Mouse (Mus musculus) ES-CJ7 (cell line): ENCODE measurements around the gene Asf1a.
"Not testable (repeated sequence)": the region's sequence is repeated elsewhere in the genome, so short reads cannot be mapped to it uniquely, and the experiment has no call there.

ENCODE experiments used
- DNase-seq: peaks from one replicate; pipeline ENCODE4 v3.0.0; 2011; ENCODE audit warnings: low read depth, low spot score

Asf1a gene

GRCm38 (mm10) chr10:53635246-53635971 lies 38.9 kb downstream of the Asf1a start:
- DNase-seq = no peak

DNA sequence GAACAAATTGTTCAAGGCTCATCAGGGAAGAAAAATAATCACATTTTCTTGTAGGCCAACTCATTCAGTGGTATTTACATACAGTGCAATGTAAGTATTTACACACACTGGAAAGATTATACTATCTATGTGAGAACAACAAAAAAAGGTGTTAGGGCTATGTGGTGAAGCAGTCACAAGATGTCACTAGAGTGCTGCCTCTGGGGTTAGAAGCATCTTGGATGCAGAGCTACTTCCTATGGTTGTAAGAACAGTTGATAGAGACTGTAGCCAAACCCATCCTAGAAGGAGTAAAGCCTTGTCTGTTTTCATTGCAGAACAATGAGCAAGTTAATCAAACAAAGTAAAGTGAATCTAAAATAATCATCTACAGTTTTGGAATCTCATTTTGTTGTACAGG lies 45.0 kb downstream of the Asf1a start:
- peak; percentile 38 for DNase-seq

DNA sequence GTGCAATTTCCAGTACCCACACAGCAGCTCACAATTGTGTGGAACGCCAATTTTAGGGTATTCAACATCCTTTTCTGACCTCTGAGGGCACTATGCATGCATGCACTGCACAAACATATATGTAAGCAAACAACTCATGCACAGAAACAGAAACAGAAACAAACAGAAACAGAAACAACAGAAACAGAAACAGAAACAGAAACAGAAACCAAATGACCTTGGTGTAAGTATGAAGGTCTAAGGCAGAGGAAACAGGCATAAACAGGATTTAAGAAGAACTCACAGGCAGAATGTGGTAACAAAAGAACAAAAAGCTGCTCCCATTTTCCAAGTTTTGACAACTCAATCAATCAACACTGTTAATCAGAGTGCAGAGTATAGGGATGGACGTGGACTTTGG lies 54.1 kb downstream of the Asf1a start:
- no peak for DNase-seq

GRCm38 (mm10) chr10:53654239-53654638 lies 57.7 kb downstream of the Asf1a start:
- DNase-seq = not testable (repeated sequence)
